Mouse (Mus musculus) small intestine, adult 10 weeks (tissue): ENCODE results near the gene Lrrc66. TPM values are rescaled to one million over a fixed set of nuclear protein-coding genes. Genes with fewer than 3 reads are reported as not detected.

Experiments
- polyA plus RNA-seq: library from polyadenylated mRNA; stranded (reverse); fragments of 350-450 nt; fragmentation: Illumina TruSeq; extraction: RNeasy Lipid Tissue Mini Kit (QIAGEN cat#74804); gene quantifications from one replicate; pipeline ENCODE4 v1.2.3, GENCODE M21; 2014; ENCODE audit warnings: low replicate concordance

Lrrc66 gene
- polyA plus RNA-seq = 50.8 TPM

DNA sequence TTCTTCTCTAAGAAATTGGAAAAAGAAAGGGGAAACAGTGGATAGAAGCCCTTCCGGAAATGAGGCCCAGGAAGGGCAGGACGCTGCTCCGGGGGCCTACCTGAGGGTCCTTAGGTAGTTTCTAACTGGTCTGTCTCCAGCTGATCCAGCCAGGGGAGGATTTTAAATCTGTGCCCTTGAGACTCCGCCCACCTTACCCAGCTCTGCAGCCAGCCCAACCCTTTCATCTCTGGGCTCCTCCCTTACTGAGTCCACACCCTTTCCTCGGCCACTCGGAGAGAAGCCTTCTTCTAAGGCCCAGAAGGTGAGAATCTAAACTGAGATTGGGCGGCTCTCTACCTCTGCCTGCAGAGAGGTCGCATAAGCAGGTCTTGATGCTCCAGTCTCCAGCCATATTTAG is at the start of gene Lrrc66:
Lrrc66 (minus strand) TSS at position 236 of the 400 bp plus-strand sequence.

DNA sequence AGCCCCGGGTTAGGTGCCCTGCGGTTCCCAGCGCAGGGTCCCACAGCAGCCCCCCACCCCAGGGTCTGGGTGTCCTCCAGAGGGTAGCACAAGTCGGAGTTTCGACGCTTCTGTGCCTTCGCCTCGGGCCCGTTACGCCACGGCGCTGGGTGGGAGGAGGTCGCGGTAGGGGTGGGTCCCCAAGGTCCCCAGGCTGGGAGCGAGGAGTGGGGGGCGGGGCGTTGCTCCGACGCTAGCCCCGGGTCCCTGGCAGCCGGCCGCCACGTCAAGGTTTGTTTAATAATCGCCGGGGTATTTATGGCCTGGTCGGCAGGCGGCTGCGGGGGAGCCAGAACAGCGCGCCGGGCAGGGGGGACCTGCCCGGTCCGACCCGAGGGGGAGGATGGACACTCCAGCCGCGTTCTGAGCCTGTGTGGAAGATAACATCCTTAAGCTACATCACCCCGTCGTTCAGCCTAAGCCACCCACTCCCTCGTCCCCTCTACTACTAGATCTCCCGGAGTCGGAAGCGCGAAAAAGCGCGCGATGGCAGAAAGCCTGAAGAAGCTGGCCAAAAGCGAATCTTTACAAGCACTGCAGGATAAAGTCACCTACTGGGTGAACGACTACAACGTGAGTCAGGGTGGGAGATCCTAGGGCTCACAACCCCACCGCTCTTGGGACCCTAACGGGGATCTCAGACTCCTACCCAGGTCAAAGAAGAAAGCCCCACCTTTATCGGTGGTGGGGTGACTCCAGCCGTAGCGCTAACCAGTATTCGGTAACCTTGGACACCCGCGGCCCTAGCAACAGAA is 18.9 kb upstream of the Lrrc66 start, which contains the start of gene Spata18:
Spata18 (plus strand) TSS at position 319 of the 794 bp plus-strand sequence.

DNA sequence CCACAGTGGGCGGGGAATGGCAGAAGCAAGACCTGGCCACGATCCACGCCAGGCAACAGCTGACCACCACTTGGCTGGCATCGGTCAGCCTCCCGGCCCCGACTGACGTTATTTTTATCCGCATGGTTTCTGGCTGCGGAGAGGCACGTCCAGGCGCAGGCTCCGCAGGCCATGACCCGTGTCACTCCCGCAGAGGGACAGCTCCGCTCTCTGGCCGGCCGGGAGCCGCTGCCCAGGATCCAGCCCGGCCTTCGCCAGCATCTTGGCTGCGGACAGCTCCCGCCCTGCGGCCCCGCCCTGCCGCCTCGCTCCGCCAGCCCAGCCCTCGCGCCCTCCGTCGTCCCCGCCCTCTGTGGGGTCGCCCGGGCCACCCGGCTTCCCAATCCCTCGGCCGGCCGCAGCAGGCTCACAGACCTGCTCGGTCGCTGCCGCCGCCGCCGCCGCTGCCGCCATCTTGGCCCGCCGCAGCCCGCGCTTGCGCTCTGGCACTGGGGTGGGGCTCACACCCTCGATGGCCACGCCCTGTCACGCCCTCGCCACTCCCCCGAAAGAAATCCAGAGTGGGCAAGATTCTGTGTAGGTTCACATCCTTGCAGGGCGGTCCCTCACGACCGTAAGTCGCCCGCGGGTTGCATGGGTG is 15.1 kb upstream of the Lrrc66 start, which contains the start of gene Sgcb:
Sgcb (minus strand) TSS at position 530 of the 640 bp plus-strand sequence.

Other genes with a start within 250 kb of the Lrrc66 start
- 1.2 TPM for gene Cwh43, start 226.5 kb downstream of the Lrrc66 start, polyA plus RNA-seq
- gene Dcun1d4, start 151.5 kb downstream of the Lrrc66 start, polyA plus RNA-seq = 79.7 TPM
- 9.2 TPM for gene Sgcb, start 15.3 kb upstream of the Lrrc66 start, polyA plus RNA-seq
- gene Spata18, start 18.9 kb upstream of the Lrrc66 start, polyA plus RNA-seq = not detected